Mouse (Mus musculus): ENCODE data around the gene Ccdc126.
A peak's percentile ranks its signal among the peaks of the same experiment; 100 is the strongest.

Ccdc126 gene

GRCm38 (mm10) chr6:49318966-49319594 is at the start of gene Ccdc126:
Gene Ccdc126 (plus strand): TSS chr6:49319274.
- H3K4me3 ChIP-seq (replicated peaks; ENCODE audit: low read length), result peak within 1 kb of the TSS; percentile 90
- TF ChIP-seq POU5F1 (IDR thresholded peaks at IDR 0.05; ENCODE audit: borderline replicate concordance, low read length) (no peak), CTCF (conservative IDR thresholded peaks at IDR 0.05; ENCODE audit: low read length) (peak; percentile 60)
- no peaks in the 10 kb centered on the region for H3K27me3 ChIP-seq (ENCODE audit: insufficient read depth, low read length)
- H3K9me3 ChIP-seq (ENCODE audit: low read length), result peaks cover 7% of the 10 kb centered on the region
- peaks cover 37% of the 10 kb centered on the region for H3K4me1 ChIP-seq (replicated peaks; ENCODE audit: low read depth, low read length)
- no peaks in the 10 kb centered on the region for H3K36me3 ChIP-seq (ENCODE audit: insufficient read depth, low read length)

- H3K4me1 ChIP-seq (replicated peaks; ENCODE audit: low read depth, low read length), result peaks cover 57% of the 10 kb centered on the region
- no peak overlapping the region for H3K4me3 ChIP-seq (replicated peaks; ENCODE audit: low read length)
- H3K27me3 ChIP-seq (ENCODE audit: insufficient read depth, low read length), result no peaks in the 10 kb centered on the region
- H3K9me3 ChIP-seq (ENCODE audit: low read length), result peaks cover 30% of the 10 kb centered on the region
- peaks cover 13% of the 10 kb centered on the region; the same call in 1 of the 2 replicates for H3K36me3 ChIP-seq (ENCODE audit: insufficient read depth, low read length)
- TF ChIP-seq CTCF (conservative IDR thresholded peaks at IDR 0.05; ENCODE audit: low read length), result no peak
- no peak for TF ChIP-seq POU5F1 (IDR thresholded peaks at IDR 0.05; ENCODE audit: borderline replicate concordance, low read length)
- TF ChIP-seq NANOG (IDR thresholded peaks at IDR 0.05; ENCODE audit: borderline replicate concordance, low read length), result no peak
These were observed 49.2 kb upstream of the Ccdc126 start for GRCm38 (mm10) chr6:49269923-49270322.

- H3K4me3 ChIP-seq (replicated peaks; ENCODE audit: low read length), result no peak overlapping the region
- no peaks in the 10 kb centered on the region for H3K27me3 ChIP-seq (ENCODE audit: insufficient read depth, low read length)
- TF ChIP-seq NANOG (IDR thresholded peaks at IDR 0.05; ENCODE audit: borderline replicate concordance, low read length) (no peak), POU5F1 (IDR thresholded peaks at IDR 0.05; ENCODE audit: borderline replicate concordance, low read length) (no peak)
- peaks cover 45% of the 10 kb centered on the region for H3K9me3 ChIP-seq (ENCODE audit: low read length)
- peaks cover 50% of the 10 kb centered on the region for H3K4me1 ChIP-seq (replicated peaks; ENCODE audit: low read depth, low read length)
- peaks cover 15% of the 10 kb centered on the region for H3K36me3 ChIP-seq (ENCODE audit: insufficient read depth, low read length)
These were observed 47.3 kb upstream of the Ccdc126 start for GRCm38 (mm10) chr6:49271815-49272214.

- no peak overlapping the region for H3K4me3 ChIP-seq (replicated peaks; ENCODE audit: low read length)
- peaks cover 40% of the 10 kb centered on the region for H3K4me1 ChIP-seq (replicated peaks; ENCODE audit: low read depth, low read length)
- no peaks in the 10 kb centered on the region for H3K27me3 ChIP-seq (ENCODE audit: insufficient read depth, low read length)
- no peak for TF ChIP-seq NANOG (IDR thresholded peaks at IDR 0.05; ENCODE audit: borderline replicate concordance, low read length)
- peak; percentile 84 for TF ChIP-seq POU5F1 (IDR thresholded peaks at IDR 0.05; ENCODE audit: borderline replicate concordance, low read length)
- H3K9me3 ChIP-seq (ENCODE audit: low read length), result peaks cover 55% of the 10 kb centered on the region
- H3K36me3 ChIP-seq (ENCODE audit: insufficient read depth, low read length), result peaks cover 18% of the 10 kb centered on the region
These were observed 46.2 kb upstream of the Ccdc126 start for GRCm38 (mm10) chr6:49272863-49273262.

GRCm38 (mm10) chr6:49273934-49274333 is 45.1 kb upstream of the Ccdc126 start:
- Histone ChIP-seq H3K4me1 (replicated peaks; ENCODE audit: low read depth, low read length) (peaks cover 30% of the 10 kb centered on the region), H3K36me3 (ENCODE audit: insufficient read depth, low read length) (peaks cover 23% of the 10 kb centered on the region), H3K4me3 (replicated peaks; ENCODE audit: low read length) (peak overlapping the region; percentile 51), H3K9me3 (ENCODE audit: low read length) (peaks cover 66% of the 10 kb centered on the region), H3K27me3 (ENCODE audit: insufficient read depth, low read length) (no peaks in the 10 kb centered on the region)
- no peak for TF ChIP-seq NANOG (IDR thresholded peaks at IDR 0.05; ENCODE audit: borderline replicate concordance, low read length)
- TF ChIP-seq POU5F1 (IDR thresholded peaks at IDR 0.05; ENCODE audit: borderline replicate concordance, low read length), result no peak
- TF ChIP-seq CTCF (conservative IDR thresholded peaks at IDR 0.05; ENCODE audit: low read length), result no peak

- Histone ChIP-seq H3K4me1 (replicated peaks; ENCODE audit: low read depth, low read length) (peaks cover 27% of the 10 kb centered on the region), H3K9me3 (ENCODE audit: low read length) (peaks cover 72% of the 10 kb centered on the region), H3K27me3 (ENCODE audit: insufficient read depth, low read length) (no peaks in the 10 kb centered on the region), H3K36me3 (ENCODE audit: insufficient read depth, low read length) (peaks cover 23% of the 10 kb centered on the region), H3K4me3 (replicated peaks; ENCODE audit: low read length) (peak overlapping the region; percentile 51)
- no peak for TF ChIP-seq POU5F1 (IDR thresholded peaks at IDR 0.05; ENCODE audit: borderline replicate concordance, low read length)
- no peak for TF ChIP-seq NANOG (IDR thresholded peaks at IDR 0.05; ENCODE audit: borderline replicate concordance, low read length)
- TF ChIP-seq CTCF (conservative IDR thresholded peaks at IDR 0.05; ENCODE audit: low read length), result no peak
These were observed 44.5 kb upstream of the Ccdc126 start for GRCm38 (mm10) chr6:49274416-49275091.

GRCm38 (mm10) chr6:49275296-49275695 is 43.8 kb upstream of the Ccdc126 start:
- TF ChIP-seq POU5F1 (IDR thresholded peaks at IDR 0.05; ENCODE audit: borderline replicate concordance, low read length) (no peak), NANOG (IDR thresholded peaks at IDR 0.05; ENCODE audit: borderline replicate concordance, low read length) (no peak), CTCF (conservative IDR thresholded peaks at IDR 0.05; ENCODE audit: low read length) (no peak)
- peaks cover 80% of the 10 kb centered on the region for H3K9me3 ChIP-seq (ENCODE audit: low read length)
- no peak overlapping the region for H3K4me3 ChIP-seq (replicated peaks; ENCODE audit: low read length)
- peaks cover 22% of the 10 kb centered on the region for H3K4me1 ChIP-seq (replicated peaks; ENCODE audit: low read depth, low read length)
- peaks cover 23% of the 10 kb centered on the region for H3K36me3 ChIP-seq (ENCODE audit: insufficient read depth, low read length)
- H3K27me3 ChIP-seq (ENCODE audit: insufficient read depth, low read length), result no peaks in the 10 kb centered on the region

GRCm38 (mm10) chr6:49280942-49281341 is 38.1 kb upstream of the Ccdc126 start:
- Histone ChIP-seq H3K9me3 (ENCODE audit: low read length) (peaks cover 44% of the 10 kb centered on the region), H3K4me3 (replicated peaks; ENCODE audit: low read length) (no peak overlapping the region), H3K27me3 (ENCODE audit: insufficient read depth, low read length) (no peaks in the 10 kb centered on the region), H3K4me1 (replicated peaks; ENCODE audit: low read depth, low read length) (no peaks in the 10 kb centered on the region; the same call in 1 of the 2 replicates), H3K36me3 (ENCODE audit: insufficient read depth, low read length) (peaks cover 9% of the 10 kb centered on the region)
- no peak for TF ChIP-seq CTCF (conservative IDR thresholded peaks at IDR 0.05; ENCODE audit: low read length)
- no peak for TF ChIP-seq NANOG (IDR thresholded peaks at IDR 0.05; ENCODE audit: borderline replicate concordance, low read length)
- no peak for TF ChIP-seq POU5F1 (IDR thresholded peaks at IDR 0.05; ENCODE audit: borderline replicate concordance, low read length)
